Mouse (Mus musculus) embryonic fibroblast, embryonic 13.5 days (primary cell): ENCODE results near the gene Pbx3. TPM values are rescaled to one million over a fixed set of nuclear protein-coding genes. Genes with fewer than 3 reads are reported as not detected.

Source experiments
- H3K27ac ChIP-seq: 2 replicates; pipeline ENCODE4 v1.5.1; 2012; ENCODE audit warnings: low read length, control low read depth, inconsistent platforms; ENCODE audit not compliant: insufficient read depth
- H3K4me1 ChIP-seq: 2 replicates; pipeline ENCODE4 v1.6.1; 2011; ENCODE audit warnings: low read length; ENCODE audit not compliant: control insufficient read depth, insufficient read depth
- H3K4me3 ChIP-seq: 2 replicates; pipeline ENCODE4 v1.5.1; 2011; ENCODE audit warnings: mild to moderate bottlenecking, control low read depth, low read length; ENCODE audit not compliant: insufficient read depth
- CTCF ChIP-seq: IDR thresholded peaks from 2 replicates; pipeline ENCODE4 v1.5.1; 2011; ENCODE audit warnings: mild to moderate bottlenecking, control low read depth, low read length, moderate library complexity, borderline replicate concordance; ENCODE audit not compliant: insufficient read depth
- POLR2A ChIP-seq: IDR thresholded peaks from 2 replicates; pipeline ENCODE4 v1.6.1; 2011; ENCODE audit warnings: low read depth, mild to moderate bottlenecking, control low read depth, low read length, moderate library complexity
- polyA plus RNA-seq: library from polyadenylated mRNA; stranded (reverse); fragments of >200 nt; gene quantifications from 2 replicates; pipeline ENCODE4 v1.2.4, GENCODE M21; 2011; ENCODE audit warnings: low read depth; ENCODE audit not compliant: missing spikeins, insufficient read length

Gene Pbx3
- polyA plus RNA-seq, 1 experiment, result 48.0 TPM

DNA sequence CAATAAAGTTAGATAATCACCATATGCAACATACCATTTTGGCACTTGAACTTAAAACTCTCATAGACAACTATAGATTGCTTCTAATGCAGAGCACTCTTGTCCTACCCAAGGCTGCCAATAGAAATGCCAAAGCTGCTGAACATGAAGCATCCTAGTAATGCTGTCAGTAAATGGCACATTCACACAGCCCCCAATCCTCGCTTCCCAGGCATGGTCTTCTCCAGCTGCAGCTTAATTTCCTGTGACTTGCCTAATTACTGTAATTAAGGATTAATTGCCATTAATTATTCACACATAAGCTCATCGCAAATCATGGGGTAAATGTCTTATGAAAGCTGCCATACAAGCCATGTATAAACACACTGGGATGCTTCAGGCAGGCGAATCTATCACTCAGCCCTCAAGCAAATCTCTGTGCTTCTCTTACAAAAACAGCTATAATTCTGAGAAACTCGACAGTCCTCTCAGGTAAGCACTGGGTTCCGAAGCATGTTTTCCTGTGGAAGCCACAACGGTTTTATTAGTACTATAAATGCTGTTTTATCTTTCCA, 116.9 kb downstream of the Pbx3 start:
- TF ChIP-seq POLR2A (no peak), CTCF (no peak)
- peaks cover 2% of the 10 kb centered on the region; the same call in 1 of the 2 replicates for H3K4me1 ChIP-seq

DNA sequence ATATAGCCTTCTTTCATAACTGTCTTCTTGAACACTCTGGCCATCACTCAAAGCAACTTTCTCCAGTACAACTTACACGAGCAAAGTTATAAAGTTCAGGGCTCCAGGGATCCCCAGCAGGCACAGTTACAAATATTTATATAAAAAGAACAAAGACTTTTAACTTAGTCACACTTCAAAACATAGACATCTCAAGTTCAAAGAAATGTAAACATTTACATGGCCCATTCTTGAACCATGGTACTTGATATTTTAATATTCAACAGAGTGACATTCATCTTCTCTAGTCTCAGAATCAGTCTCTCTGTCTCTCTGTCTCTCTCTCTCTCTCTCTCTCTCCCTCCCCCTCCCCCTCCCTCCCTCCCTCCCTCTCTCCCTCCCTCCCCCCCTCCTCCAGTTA, 119.3 kb downstream of the Pbx3 start:
- TF ChIP-seq CTCF (no peak), POLR2A (no peak)
- Histone ChIP-seq H3K4me3 (no peak overlapping the region), H3K27ac (no peak overlapping the region), H3K4me1 (no peaks in the 10 kb centered on the region)

More for the DNA sequence above, 116.9 kb downstream of the Pbx3 start:
- Histone ChIP-seq H3K4me3 (no peak overlapping the region), H3K27ac (no peak overlapping the region)

DNA sequence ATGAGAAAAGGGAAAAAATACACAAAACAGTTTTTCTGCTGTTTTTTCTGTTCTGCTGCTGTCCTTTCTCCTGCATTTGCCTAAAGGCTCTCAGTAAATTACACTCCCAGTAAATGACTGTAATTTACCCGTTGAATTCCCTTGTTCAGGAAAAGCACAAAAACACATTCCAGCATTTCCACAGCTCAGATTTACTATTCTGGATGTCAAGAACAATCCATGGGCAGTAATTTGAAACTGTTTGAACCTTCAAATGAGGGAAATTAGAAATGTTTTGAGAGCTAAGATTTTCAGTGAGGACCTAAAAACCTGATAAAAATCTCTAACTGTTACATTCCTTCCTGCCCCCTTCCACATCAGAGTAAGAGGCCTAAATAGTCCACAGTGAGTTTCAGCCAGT, 119.8 kb downstream of the Pbx3 start:
- H3K4me1 ChIP-seq, result no peaks in the 10 kb centered on the region
- no peak overlapping the region for H3K27ac ChIP-seq
- TF ChIP-seq POLR2A (no peak), CTCF (no peak)
- H3K4me3 ChIP-seq, result no peak overlapping the region

DNA sequence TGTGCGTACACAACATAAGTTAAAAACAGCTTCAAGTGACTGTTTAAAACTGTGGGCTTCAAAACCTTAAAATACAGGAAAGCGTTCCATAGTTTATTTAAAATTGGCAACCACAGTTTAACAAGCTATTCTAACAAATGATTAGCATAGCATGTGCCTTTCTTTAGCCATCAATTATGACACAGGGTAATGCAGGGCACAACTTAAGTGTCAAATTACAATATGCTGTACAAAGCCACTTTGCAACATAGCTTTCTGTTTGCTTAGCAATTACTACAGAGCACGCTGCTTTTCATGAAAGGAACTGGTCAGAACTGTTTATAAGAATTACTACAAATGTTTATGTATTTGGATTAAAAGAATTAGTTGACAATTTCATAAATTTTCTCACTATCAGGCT, 120.7 kb downstream of the Pbx3 start:
- Histone ChIP-seq H3K4me3 (no peak overlapping the region), H3K4me1 (no peaks in the 10 kb centered on the region), H3K27ac (no peak overlapping the region)
- TF ChIP-seq POLR2A (no peak), CTCF (no peak)

DNA sequence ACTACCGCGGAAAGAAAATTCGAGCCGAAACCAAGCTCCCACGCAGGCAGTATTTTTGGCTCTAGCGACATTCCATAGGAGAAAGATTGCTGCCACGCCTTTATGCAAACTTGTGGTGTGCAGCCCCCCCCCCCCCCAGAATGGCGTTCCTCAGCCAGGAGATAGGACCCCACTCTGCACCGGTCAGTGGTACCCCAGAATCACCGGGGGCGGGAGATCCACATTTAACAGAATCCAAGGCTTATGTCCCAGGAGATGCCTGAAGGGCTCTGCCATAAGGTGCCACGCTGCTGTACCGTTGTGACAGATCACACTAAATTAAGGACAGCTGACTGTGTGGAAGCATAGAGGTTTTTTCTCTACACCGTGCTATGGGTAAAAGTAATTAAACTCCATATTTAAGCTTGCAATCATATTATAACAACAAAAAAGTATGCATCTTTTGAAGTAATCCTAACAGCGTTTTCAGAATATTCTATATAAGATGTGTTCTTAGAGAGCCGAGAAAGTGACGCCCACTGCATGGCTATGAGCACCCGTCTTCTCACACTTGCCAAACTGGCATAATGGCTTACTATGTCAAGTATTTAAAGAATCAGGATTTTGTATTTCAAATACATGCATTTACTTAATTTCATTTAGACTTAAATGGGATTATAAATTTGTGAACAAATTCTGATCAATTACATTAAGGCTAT, 122.8 kb downstream of the Pbx3 start:
- H3K4me1 ChIP-seq, result no peaks in the 10 kb centered on the region
- no peak overlapping the region for H3K27ac ChIP-seq

DNA sequence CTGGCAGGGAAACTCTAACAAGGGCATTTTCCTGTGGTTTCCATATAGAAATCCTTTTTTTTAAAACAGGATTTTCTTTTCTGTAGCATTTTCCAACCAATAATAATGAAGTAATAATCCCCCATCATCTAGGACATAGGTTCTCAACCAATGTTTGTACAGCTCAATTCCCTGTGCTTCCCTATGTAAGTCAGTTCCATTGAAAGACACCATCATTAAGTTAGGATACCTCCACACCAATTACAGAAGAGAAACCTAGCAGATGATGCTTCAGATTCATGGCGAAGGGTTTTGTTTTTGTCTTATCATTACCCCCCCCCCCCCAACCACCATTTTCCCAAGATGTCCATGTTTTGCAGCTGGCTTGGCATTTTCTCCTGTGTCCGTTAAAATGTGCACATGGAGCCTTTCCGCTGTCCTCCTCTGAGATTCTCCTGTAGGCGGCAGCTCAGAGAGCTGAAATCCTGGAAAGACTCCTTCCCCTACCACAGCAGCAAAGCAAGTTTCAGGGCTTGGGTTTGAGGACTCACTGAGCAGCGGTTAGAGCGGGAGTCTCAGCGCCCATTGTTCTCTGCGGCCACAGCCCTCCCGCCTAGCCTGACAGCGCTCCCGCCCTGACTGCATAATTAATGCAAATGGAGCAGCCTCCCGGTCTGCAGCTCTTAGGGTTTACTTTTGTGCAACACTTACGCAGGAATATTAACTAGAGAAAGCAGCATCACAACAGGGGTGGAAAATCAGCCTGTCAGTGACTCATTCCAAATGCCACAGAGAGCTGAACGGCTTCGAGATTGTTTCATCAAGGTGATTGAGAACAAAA, 123.6 kb downstream of the Pbx3 start:
- no peak for TF ChIP-seq CTCF
- TF ChIP-seq POLR2A, result no peak; the same call in 1 of the 2 replicates
- peak overlapping the region; percentile 58 for H3K4me3 ChIP-seq
- peak overlapping the region; percentile 0; the same call in 1 of the 2 replicates for H3K27ac ChIP-seq
- no peaks in the 10 kb centered on the region for H3K4me1 ChIP-seq

More for the DNA sequence above, 122.8 kb downstream of the Pbx3 start:
- TF ChIP-seq CTCF (no peak), POLR2A (no peak)
- H3K4me3 ChIP-seq, result peak overlapping the region; percentile 58

DNA sequence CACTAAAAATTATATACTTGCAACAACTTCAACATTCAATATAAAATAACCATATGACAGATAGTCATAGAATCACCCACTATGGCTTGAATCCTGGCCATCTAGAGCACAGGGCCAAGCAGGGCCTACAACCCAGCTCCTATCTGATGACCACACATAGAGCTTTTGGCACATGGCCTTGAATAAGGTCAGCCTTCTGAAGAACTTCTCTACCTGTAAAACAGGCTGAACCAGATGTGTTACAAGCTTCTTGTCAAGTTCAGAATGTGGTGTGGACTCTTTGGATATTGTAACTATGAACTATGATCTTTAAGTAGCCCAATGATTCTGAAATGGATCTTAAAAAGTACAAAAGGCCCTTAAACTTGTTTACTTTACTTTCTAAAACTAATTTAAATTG, 132.1 kb downstream of the Pbx3 start:
- Histone ChIP-seq H3K27ac (no peak overlapping the region), H3K4me3 (no peak overlapping the region), H3K4me1 (no peaks in the 10 kb centered on the region)
- TF ChIP-seq POLR2A (no peak), CTCF (no peak)

DNA sequence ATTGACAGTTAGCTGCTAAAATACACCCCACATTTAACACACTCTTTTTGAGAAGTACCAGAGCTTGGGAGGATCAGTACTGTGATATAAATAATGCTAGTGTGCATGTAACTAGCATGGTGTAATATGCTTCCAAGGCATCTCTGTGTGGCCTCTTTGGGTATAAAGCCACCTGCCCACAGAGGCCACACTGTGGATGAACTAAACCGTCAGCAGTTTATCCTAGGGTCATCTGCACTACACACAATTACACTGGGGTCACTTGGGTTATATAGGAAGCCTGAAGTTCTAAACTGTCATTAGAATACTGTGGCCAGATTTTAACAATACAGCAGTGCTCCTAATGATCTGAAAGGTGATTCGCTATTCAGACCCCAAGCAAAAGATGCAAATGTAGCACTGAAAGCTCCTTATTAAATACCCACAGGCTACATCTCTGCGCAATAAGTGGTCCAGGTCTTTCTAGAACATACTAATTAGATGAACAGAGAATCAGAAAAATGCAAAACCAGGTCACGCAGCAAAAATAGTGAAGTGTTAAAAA, 133.6 kb downstream of the Pbx3 start:
- Histone ChIP-seq H3K4me1 (no peaks in the 10 kb centered on the region; the same call in 1 of the 2 replicates), H3K4me3 (no peak overlapping the region), H3K27ac (no peak overlapping the region)
- TF ChIP-seq CTCF (no peak), POLR2A (no peak)

DNA sequence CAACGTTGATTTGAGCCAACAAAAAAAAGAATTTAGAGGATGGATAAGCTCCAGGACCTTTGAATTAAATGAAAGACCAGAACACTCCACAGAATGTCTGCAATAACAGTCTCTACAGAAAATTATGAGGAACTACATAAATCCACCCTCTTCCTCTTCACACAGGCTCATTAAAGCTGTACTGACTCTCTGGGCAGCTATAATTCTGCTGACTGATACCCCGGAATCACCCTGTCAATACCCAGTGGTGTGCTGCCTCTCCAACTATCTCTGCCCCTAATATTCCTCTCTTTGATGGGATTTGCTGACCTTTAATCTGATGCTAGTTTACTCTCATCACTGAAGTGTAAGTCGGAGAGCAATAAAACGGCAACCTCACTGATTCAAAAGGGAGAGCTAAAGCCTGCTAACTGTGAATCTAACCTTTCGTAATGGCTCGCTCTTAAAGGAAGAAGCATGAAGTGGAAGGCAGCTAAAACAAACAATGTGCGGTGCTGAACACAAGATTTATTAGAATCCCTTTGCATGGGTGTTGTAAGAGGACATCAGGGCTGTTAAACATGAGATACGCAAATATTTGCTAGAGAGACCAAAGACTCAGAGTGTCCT, 137.4 kb downstream of the Pbx3 start:
- Histone ChIP-seq H3K4me3 (no peak overlapping the region), H3K27ac (no peak overlapping the region), H3K4me1 (no peaks in the 10 kb centered on the region; the same call in 1 of the 2 replicates)
- TF ChIP-seq CTCF, result no peak
- TF ChIP-seq POLR2A, result no peak

DNA sequence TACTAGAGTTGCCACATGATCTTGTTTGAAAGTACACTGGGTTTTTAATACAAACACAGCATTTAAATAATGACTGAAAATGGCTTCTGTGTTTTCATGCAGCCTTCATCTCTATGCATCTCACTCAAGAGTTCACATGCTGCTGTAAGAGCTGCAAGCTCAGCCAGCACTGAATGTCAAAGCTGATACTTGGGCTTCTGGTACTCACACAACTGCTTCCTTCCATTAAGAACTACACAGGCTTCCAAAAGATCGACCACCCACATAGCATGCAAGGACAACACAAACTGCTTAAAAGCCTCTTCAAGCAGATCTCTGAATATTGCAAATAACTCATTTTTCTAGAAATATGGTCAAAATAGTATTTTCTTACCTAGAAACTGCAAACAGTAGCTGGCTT, 138.7 kb downstream of the Pbx3 start:
- H3K4me1 ChIP-seq, result no peaks in the 10 kb centered on the region; the same call in 1 of the 2 replicates

More for the DNA sequence above, 138.7 kb downstream of the Pbx3 start:
- Histone ChIP-seq H3K4me3 (no peak overlapping the region), H3K27ac (no peak overlapping the region)
- no peak for TF ChIP-seq POLR2A
